Mouse (Mus musculus) inflammation-experienced regulatory T-cells, adult 16 weeks (primary cell): Measurements from ENCODE around the gene Calm1. TPM values are rescaled to one million over a fixed set of nuclear protein-coding genes. Genes with fewer than 3 reads are reported as not detected.

ENCODE experiments used
- polyA plus RNA-seq: library from polyadenylated mRNA; unstranded; fragments of 100-300 nt; shearing (Covaris generic); gene quantifications from one replicate; pipeline ENCODE4 v1.2.1, GENCODE M21; 2017

Calm1 gene
- polyA plus RNA-seq = 1,511 TPM

DNA sequence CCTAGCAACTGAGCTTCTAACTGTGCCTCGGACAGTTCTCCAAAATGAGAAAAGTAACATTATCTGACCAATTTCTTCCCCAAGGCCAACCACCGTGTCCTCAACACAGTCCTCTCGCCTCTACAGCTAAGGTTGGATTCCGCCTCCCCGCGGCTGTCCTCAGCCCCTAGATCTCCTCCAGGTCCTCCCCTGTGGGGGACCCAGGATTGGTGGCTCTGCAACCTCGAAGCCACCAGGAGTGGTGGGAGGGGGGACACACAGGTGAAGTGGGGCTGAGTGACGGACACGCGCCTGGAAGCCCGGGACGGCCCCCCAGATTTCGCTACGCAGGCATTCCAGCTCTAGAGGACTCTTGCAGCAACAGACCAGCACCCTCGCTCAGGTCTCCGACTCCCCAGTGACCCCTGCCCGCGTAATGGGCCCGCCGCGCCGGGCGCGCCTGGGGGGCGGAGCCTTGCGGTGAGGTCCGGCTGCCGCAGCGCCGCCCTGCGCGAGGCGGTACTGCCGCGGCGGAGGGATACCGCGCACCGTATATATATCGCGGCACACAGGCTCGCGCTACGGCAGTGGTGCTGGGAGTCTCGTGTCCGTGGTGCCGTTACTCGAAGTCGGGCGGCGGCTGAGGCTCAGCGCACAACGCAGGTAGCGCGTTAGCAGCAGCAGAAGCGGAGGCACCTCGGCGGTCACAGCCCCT lies at the start of gene Calm1:
Calm1 (plus strand) TSS at position 469 of the 694 bp plus-strand sequence.

DNA sequence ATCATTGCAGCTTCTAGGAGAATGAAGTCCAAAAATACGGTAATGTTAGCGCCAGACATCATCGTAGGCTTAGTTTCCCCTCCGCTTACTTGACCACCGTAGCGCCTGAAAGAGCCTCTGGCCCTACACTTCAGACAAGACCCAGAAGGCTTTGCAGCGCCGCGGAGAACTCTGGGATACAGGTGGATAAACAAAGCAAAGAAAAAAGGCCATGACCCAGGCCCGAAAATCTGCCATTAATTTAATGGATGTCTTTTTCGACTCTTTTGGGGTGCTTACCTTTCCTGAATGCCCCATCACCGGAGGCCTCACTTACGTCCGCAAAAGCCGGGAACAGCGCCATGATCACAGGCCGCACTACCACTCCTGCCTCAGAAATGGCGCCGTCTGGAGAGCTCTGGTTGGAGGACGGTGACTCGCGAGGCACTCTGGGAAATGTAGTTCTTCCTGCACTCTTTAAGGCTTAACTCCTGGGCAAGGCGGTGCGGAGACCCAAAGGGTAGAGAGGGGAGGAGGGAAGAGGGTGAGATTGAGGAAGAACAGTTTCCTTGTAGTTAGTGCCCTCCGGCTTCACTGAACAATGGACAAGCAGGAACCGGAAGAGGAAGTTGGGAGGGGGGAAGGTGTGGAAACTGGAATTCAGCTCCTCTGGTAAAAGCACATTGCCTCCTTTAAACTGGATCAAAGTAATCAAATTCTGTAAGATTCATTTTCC lies 39.8 kb upstream of the Calm1 start, which contains the start of gene Nrde2:
Nrde2 (minus strand) TSS at position 393 of the 715 bp plus-strand sequence.

Other genes starting within 250 kb of the Calm1 start
- 0.26 TPM for gene Kcnk13, start 234.9 kb upstream of the Calm1 start, polyA plus RNA-seq
- 198 TPM for gene Psmc1, start 89.3 kb upstream of the Calm1 start, polyA plus RNA-seq
- 36.4 TPM for gene Nrde2, start 39.8 kb upstream of the Calm1 start, polyA plus RNA-seq